Mouse (Mus musculus) CD4-positive, CD25-positive, alpha-beta regulatory T cell, adult 4 months (primary cell): ENCODE measurements around the gene Zbtb1. TPM values are rescaled to one million over a fixed set of nuclear protein-coding genes. Genes with fewer than 3 reads are reported as not detected.

Experiments
- ATAC-seq: one replicate; pipeline ENCODE4 v1.8.0; 2017
- polyA plus RNA-seq, 2 experiments: library from polyadenylated mRNA; unstranded; fragments of 100-300 nt; shearing (Covaris generic); gene quantifications; one replicate each; pipeline ENCODE4 v1.2.1; 2017

Gene Zbtb1
- polyA plus RNA-seq, 2 experiments from 2014 or later = 21.2 to 22.4 TPM

DNA sequence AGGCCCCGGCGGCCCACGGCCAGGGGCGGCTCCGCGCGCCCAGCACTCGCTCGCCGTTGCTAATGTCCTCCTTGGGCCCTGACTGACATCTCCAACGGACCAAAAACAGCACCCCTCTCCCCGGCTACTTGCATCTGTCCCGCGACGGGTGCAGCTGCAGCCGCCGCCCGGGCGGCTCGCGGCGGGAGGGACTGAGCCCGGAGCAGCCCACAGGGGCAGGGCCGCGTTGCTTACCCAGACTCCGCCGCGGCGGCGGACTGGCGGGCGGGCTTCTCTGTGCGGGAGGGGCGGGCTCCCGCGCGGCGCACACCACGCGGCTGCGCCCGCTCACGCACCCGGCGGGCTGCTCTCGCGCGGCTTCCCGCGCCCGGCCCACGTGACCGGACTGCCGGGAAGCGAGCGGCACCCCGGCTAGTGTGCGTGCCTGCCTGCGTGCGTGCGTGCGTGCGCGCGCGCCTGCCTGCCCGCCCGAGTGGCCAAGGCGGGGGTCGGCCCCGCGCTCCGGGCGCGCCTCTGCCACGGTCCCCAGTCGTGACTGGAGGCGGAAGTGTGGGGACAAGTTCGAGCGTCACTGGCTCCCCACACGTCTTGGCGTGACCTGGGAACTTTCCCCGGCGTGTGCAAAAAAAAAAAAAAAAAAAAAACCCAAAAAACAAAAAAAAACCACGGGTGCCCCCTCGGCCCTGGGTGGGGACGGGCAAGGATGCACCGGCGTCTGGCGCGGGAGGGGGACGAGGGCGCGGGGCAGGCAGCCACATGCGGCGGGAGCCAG, 674 bp upstream of the Zbtb1 start, which contains the start of gene Zbtb25:
Gene Zbtb25, minus strand, starts transcription at position 397 of the 772 bp plus-strand sequence.
- peak; percentile 46 for ATAC-seq

DNA sequence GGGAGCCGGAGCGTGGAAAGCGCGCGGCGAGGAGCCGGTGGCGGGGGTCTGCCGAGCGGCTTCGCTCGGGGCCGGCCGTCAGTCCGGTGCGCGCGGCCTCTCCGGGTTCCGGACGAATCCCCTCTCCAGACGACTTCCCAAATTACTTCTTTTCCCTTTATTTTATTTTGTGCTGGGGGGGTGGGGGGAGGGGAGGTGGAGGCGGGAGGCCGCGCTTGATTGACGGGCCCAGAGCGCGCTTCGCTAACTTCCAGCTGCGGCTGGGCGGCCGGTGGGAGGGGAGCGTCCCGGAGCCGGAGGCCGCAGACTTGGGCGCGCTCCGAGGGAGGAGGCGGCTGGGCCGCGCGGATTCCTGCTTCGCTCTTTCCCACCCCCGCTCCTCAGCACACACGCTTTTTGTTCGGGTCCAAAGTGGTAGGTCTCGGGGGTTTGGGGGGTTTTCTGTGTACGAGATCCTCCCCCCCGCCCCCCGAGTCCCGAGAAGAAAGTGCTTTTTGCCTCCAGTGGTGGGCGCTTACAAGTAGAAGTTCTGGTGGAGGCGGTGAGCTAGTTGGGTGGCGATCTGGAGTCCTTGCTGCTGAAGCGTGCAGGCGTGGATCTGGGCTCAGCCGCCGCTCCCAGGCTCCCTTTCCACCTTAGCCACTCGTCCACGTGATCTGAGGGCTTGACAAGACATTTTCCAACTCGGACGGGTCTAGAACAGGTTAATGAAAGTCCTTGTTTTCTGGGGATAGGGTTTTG, 935 bp downstream of the Zbtb1 start:
- peak; percentile 5 for ATAC-seq

DNA sequence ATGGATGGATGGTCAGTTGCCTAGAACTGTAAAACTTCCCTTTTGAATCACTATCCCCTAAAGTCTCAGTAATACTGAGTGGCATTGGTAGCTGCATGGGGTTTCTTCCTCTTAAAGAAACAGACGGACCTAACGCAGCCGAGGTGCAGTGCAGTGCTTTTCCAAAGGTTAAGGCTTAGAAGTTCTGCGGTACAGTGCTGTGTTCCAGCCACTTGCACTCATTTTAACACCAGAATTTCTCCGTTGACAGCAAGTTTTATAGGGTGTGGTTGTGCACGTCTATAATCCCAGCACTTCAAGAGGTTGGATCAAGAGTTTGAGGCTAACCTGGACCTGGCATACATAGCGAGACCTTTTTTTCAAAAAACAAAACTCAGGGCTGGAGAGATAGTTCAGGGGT, 2.0 kb downstream of the Zbtb1 start:
- no peak for ATAC-seq

DNA sequence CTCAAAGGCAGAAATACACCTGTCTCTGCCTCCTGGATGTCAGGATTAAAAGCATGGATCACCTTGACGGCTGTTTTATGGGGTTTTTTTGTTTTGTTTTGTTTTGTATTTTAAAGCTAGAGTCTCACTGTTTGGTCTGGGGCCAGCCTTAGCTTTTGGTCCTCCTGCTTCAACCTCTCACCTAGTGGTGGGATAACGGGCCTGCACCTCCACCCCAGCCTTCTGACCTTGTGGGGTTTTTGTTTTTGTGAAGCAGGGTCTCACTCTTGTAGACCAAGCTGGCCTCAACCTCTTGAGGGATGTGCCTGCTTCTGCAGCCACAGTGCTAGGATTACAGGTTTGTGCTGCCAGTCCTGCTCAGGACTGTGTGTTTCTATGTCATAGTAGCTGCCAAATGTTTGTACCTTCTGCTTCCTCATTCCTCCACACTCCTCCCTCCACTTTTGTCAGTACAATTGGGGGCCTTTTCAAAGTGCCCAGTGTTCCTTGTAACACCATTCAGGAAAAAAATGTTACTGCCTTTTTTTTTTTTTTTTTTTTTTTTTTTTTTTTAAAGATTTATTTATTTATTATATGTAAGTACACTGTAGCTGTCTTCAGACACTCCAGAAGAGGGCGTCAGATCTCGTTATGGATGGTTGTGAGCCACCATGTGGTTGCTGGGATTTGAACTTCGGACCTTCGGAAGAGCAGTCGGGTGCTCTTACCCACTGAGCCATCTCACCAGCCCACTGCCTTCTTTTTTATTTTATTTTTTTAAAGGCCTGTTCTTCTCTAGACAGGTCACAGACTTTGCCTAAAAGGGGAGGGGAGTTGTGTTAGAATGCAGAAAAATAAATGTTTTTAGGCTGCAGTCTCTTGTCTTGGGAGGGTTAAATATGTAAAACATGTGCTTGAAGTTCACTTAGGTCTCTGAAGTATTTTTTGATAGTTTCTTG, 3.1 kb downstream of the Zbtb1 start:
- no peak for ATAC-seq

DNA sequence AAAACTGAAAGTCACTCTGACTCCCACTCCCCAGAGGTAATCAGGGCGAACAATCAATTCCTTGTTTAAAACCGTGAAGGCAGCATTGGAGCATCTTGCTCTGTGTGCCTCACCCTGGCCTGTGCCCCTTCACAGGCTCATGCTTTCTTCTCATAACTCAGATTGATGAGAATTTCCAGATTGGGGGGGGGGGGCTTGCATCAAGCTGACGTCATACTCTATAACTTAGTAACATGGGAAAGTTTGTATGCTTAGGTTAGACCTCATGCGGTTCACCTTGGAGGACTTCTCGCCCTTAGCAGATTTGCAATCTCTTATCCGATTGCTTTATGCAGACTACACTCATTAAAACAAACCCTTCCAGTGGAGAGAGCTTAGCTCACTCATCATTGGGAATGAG, 3.9 kb downstream of the Zbtb1 start:
- ATAC-seq = peak; percentile 2

DNA sequence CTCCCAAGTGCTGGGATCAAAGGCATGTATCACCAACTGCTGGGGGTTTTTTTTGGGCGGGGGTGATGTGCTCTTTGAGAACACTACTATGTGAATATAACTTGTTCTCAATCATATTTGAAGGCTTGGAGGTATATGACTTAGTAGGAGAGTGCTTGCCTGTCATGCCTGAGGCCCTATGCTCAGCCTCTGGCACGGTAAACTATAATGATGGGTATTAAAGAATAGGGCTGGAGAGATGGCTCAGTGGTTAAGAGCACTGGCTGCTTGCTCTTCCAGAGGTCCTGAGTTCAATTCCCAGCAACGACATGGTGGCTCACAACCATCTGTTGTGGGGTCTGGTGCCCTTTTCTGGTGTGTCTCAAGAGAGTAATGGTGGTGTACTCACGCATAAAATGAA, 4.8 kb downstream of the Zbtb1 start:
- ATAC-seq = no peak

DNA sequence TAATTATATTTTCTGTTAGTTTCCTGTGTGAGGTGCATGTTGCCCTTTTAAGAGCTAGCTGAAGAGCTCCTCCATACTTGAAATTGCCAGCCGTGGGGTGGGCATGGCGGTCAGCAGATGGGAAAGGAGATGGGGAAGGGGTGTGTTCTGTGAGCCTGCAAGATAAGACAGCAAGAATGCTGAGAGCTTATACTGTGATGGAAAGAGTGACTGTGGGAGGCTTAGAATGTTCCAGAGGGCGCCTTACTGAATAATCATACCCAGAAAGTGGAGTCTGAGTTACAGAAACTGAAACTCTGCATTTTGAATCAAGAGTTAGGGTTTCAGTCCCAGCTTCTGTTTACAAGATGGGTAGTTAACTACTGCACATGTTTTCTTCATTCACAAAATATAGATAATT, 5.4 kb downstream of the Zbtb1 start:
- peak; percentile 56 for ATAC-seq

DNA sequence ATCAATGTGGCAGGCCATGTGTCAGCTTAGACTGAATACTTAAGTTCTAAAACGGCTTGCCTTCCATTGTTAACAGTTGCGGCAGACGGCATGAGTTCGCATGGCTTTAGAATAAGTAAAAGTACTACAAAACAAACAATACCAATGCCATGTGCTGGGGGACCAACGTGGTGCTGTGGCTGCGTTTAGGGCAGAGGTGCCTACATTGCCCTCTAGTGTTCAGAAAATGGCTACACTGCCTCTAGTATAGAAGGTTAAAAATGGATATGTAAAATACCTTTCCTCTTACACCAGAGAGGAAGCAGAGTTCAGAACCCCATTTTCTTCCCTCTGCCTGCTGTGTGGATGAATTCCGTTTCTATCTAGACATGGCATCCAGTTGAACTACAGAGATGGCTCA, 6.6 kb downstream of the Zbtb1 start:
- ATAC-seq = peak; percentile 69

DNA sequence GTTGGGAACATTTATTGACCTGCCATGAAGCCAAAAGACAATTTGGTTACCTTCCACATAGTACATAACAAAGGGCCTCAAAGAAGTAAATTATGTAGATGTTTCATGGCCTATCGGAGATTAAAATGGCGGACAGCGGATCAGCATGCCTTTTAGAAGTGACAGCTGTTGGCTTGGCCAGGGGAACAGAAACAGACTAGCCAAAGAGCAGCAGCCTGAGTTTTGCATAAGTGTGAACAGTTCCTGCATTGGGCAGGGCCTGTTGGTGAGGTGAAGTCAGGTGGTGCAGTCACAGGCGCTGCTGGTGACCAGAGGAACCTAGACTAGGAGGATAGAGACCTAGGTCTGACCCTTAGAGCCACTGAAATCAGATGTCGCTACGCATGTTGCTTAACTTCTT, 7.0 kb downstream of the Zbtb1 start:
- no peak for ATAC-seq

DNA sequence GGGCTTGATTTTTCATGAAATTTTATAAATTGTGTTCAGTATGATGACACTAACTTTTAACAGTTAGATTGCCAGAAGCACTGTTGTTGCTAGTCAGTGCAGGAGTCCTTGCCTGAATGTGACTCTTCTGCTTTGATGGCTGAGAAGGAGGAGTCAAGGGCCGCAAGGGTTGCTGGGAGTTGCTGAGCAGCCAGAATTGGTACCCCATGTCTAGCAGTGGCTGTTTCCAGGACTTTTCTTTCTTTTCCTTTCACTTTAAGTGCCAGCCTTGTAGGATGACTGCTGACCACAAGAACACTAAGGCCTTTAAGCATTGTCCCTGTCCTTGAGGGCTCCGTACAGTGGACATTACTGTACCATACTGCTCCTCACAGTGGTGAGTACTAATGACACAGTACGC, 7.7 kb downstream of the Zbtb1 start:
- no peak for ATAC-seq

DNA sequence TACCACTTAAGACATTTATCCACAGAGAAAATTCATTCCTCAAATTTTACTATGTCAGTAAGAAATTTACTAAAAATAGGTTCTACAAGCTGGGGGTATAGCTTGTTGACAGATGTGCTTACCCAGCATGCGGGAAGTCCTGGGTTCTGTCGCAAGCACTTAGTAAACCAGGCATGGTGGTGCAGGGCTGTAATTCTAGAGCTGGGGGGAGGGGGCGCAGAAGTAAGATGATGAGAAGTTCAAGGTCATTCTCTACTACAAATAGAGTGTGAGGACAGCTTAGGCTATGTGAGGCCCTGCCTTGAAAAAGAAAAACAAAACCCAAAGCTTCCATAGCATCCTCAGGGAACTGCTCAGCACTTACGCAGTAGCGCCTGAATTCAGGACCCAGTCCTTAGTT, 8.5 kb downstream of the Zbtb1 start:
- no peak for ATAC-seq

DNA sequence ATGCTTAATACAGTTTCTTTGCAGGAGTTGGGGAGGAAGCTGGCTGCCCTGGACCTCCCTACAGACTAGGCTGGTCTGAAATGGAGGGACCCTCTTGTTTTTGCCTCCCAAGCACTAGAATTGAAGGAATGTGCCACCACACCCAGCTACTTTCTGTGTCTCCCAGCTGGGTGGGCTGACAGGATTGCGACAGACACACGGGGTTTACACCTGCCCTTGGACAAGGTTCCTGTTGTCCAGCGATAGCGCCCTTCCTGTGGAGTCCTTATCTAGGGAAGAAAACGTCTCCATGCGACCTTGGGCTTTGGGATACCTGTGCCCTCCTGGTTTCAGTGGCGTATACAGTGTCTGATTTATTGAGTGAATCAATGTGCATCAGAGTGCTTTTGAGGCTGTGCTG, 10.1 kb downstream of the Zbtb1 start:
- ATAC-seq = no peak

DNA sequence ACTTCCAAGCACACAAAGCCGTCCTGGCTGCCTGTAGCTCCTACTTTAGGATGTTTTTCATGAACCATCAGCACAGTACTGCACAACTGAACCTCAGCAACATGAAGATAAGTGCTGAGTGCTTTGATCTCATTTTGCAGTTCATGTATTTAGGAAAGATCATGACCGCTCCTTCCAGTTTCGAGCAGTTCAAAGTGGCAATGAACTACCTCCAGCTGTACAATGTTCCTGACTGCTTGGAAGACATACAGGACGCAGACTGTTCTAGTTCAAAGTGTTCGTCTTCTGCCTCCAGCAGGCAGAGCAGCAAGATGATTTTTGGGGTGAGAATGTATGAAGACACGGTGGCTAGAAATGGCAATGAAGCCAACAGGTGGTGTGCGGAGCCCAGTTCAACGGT, 15.3 kb downstream of the Zbtb1 start:
- ATAC-seq = no peak

DNA sequence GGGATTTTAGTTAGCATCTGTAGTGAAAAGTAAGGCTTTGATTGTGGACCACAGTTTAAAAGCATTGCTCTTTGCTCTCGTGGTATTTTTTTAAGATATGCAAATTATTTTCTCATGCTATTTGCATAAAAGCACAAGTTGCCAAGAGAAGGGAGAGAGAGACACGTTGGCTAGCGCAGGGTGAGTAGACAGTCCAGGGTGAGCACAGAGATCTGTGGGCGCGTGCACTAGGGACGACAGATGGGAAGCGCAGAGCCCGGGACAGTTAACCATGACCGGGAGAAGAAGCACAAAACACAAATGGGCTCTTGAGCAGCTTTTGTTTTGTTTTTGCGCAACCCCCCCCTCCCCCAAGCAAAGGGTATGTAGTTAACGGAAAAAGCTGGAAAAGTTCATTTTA, 18.7 kb downstream of the Zbtb1 start:
- ATAC-seq = no peak

DNA sequence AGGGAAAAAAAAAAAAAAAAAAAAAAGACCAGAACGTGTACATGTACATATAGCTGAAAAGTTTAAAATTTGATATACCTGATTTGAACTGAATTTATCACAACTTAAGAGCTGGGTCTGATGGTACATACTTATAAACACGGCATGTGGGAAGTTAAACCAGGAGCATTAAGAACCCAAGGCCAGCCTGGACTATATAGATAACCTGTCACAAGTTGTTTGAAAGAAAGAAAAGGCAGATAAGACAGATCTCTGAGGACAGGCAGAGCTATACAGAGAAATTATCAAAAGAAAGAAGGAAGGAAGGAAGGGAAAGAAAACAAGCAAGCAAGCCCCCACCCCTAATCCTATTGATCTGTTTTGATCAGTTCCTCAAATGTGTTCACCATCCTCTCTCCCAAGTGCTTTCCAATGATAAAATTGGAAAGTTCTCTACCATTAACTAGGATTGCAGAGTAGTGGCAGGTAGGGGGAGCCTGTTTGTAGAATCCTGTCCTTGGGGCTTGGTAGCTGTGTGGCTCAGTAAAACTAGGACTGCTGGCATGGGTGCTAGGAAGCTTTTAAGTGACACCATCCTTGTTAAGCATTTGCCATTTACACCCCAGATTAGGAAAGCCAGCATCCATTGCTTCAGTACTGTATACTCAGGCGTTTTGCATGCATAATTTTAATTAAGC, 21.7 kb downstream of the Zbtb1 start:
- ATAC-seq = no peak

DNA sequence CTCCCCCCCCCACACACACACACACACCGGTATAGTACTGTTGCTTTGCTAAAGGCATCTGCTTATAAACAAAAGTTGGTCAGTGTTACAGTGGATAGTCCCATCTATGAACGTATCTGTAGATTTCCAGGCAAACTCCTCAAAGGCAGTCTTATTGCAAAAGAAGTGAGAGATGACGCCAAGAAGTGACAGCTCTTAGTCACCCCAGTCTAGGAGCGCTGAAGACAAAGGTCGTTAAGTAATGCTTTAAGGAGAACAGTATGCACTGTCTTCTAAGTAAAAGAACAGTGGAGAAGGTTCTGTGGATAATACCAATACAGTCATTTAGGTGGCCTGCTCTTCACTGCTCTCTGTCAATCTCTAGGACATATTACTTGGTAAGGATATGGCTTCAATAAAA, 22.9 kb downstream of the Zbtb1 start:
- no peak for ATAC-seq

DNA sequence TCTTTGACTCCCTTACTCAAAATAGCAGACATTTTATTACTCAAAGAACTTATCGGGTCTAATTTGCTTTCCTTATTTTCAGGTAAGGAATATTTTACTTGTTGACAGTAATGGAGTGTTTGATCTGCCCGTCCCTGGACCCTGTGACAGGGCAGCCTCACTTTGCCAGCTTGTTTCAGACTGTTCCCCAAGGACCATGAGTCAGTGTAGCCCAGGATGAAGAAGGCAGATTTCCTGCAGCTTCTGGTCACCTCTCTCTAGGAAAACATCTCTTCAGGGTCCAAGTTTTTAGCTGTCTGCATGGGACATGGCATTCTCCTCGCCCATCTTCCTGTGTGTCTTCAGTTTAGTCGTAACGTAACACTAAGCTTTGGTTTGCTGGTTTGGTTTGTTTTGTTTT, 27.2 kb downstream of the Zbtb1 start:
- ATAC-seq = no peak

DNA sequence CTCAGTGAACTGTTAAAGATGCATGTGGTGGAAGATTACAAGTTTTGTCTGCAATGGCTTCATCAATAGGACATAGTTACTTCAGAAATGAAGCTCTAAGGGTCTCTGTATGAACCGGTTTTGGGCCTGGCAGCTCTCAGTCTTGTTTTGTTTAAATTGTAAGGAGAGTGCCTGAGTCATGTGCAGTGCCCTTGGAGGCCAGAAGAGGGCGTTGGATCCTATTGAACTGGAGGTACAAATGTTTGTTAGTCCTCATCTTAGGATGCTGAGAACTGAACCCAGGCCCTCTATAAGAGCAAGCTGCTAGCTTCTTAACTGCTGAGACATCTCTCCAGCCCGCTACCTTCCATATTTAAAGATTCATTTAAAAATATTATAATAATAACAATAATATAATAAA, 31.6 kb downstream of the Zbtb1 start:
- no peak for ATAC-seq

DNA sequence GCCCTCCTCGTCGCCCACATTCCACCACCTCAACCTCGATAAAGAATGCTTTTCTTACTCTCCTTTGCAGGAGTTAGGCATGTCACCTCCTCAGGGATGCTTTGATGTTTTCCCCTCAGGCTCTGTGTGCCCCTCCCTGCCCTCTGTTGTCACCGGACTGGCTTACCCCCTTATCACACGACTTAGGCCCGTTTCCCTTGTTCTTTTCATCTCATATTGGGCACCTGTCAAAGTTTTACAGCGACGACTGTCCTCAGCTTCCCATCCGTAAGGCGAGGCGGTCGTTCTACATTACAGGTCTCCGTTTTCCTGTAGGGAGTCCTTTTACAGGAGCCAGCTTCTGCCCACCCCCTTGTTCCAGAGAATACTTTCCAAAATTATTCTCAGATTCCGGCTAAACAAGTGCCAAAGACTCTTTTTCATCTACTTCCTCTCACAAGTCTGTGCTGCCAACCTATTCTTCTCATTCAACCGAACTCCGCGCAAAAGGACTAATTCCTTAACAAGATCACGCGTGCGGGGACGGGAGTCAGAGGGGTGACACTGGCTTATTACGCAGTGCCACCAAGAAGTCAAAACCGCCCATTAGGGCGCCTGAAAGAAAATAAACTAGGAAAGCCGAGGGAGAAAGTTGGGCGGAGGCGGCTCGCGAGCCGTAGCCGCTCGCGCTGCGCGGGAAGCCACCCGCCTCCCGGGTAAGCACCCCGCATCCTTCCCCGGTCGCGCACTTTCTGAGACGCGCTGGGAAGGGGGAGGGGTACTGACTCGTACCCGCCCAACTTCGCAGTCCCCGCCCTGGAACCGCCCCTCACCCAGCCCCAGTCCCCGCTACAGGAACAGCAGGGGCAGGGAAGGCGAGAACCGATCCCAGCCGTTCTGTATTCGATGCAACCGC, 33.2 kb downstream of the Zbtb1 start:
- ATAC-seq = peak; percentile 73

DNA sequence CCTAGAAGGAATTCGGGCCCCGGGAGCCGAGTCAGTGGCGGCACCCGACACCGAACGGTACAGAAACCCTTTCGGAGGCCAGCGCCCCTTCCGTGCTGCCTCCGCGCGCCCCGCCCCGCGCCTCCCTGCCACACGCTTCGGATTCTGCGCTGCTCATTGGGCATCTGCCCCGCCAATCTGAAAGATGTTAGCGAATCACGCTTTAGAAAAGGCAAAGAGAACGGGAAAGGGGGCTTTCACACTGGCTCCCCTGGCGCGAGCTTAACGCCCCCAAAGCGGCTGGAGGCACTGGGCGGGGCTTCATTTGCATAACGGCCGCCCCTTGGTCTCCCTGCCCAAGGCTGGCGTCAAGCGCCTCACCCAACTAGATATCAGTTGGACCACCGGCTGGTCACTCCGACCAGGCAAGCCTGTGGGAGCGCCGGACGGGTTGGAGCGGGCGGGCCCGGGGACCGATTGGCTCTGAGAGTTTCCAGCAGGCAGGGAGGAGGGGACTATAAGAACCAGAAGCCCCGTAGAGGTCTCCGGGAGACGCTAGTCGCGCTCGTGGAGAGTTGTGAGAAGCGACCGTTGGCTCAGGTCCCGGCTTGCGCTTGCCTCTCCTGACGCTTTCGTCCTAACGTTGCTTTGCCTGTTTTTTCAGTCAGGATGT, 33.9 kb downstream of the Zbtb1 start, which contains the start of gene Hspa2:
Gene Hspa2, plus strand, starts transcription at position 291 of the 652 bp plus-strand sequence.
- ATAC-seq = peak; percentile 86

DNA sequence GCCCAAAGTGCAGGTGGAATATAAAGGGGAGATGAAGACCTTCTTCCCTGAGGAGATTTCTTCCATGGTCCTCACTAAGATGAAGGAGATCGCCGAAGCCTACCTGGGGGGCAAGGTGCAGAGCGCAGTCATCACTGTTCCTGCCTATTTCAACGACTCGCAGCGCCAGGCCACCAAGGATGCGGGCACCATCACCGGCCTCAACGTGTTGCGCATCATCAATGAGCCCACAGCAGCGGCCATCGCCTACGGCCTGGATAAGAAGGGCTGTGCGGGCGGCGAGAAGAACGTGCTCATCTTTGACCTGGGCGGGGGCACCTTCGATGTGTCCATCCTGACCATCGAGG, 34.7 kb downstream of the Zbtb1 start:
- ATAC-seq = no peak
